Mouse (Mus musculus) embryonic facial prominence, embryonic 15.5 days (tissue): ENCODE measurements around the gene 6030468B19Rik. TPM values are rescaled to one million over a fixed set of nuclear protein-coding genes. Genes with fewer than 3 reads are reported as not detected.
"Not testable (repeated sequence)": the region's sequence is repeated elsewhere in the genome, so short reads cannot be mapped to it uniquely, and the experiment has no call there.

Experiments
- ATAC-seq: fragments of 200-750 bp; cut with Nextera tagmentation; 2 replicates; pipeline ENCODE4 v1.8.0; 2017; ENCODE audit warnings: low read depth, moderate TSS enrichment; ENCODE audit not compliant: insufficient number of reproducible peaks, low FRiP score, low TSS enrichment
- H3K27ac ChIP-seq: fragments of 300-500 bp; sonication (generic); replicated peaks from 2 replicates; pipeline ENCODE4 v1.5.1; 2015; ENCODE audit warnings: mild to moderate bottlenecking, inconsistent platforms
- H3K27me3 ChIP-seq: fragments of 300-500 bp; sonication (generic); 2 replicates; pipeline ENCODE4 v1.6.1; 2015; ENCODE audit warnings: inconsistent platforms
- H3K36me3 ChIP-seq: fragments of 300-500 bp; sonication (generic); 2 replicates; pipeline ENCODE4 v1.6.1; 2015; ENCODE audit warnings: mild to moderate bottlenecking, inconsistent platforms
- H3K4me1 ChIP-seq: fragments of 300-500 bp; sonication (generic); 2 replicates; pipeline ENCODE4 v1.6.1; 2015; ENCODE audit warnings: inconsistent platforms
- H3K4me2 ChIP-seq: fragments of 300-500 bp; sonication (generic); replicated peaks from 2 replicates; pipeline ENCODE4 v1.6.1; 2015; ENCODE audit warnings: mild to moderate bottlenecking, inconsistent platforms
- H3K4me3 ChIP-seq: fragments of 300-500 bp; sonication (generic); replicated peaks from 2 replicates; pipeline ENCODE4 v1.5.1; 2015; ENCODE audit warnings: mild to moderate bottlenecking, inconsistent platforms
- H3K9ac ChIP-seq: fragments of 300-500 bp; sonication (generic); 2 replicates; pipeline ENCODE4 v1.6.1; 2015; ENCODE audit warnings: inconsistent platforms
- H3K9me3 ChIP-seq: fragments of 300-500 bp; sonication (generic); replicated peaks from 2 replicates; pipeline ENCODE4 v1.6.1; 2016; ENCODE audit warnings: inconsistent platforms
- WGBS: fragments of 180-500 bp; shearing (Covaris S2); methylation state at CpG from one replicate; pipeline ENCODE4 v1.1.7; 2015; 5-methylcytosine and 5-hydroxymethylcytosine counted together
- polyA plus RNA-seq: library from polyadenylated mRNA; unstranded; fragments of >200 nt; fragmentation: Nextera tagmentation; extraction: Ambion mirVana; gene quantifications from 2 replicates; pipeline ENCODE4 v1.2.1, GENCODE M21; 2015

Gene 6030468B19Rik
- polyA plus RNA-seq, 1 experiment from 2014 or later: 0.25 TPM

GRCm38 (mm10) chr11:117806781-117807180 is 9.3 kb downstream of the 6030468B19Rik start:
- no peak for ATAC-seq
- Histone ChIP-seq H3K4me1 (peaks cover 21% of the 10 kb centered on the region), H3K9me3 (no peaks in the 10 kb centered on the region), H3K9ac (no peak overlapping the region), H3K36me3 (no peaks in the 10 kb centered on the region), H3K27ac (no peak overlapping the region), H3K4me2 (no peak overlapping the region), H3K4me3 (no peak overlapping the region), H3K27me3 (no peaks in the 10 kb centered on the region)
- WGBS: 93% methylated on average over 6 of the region's 6 CpGs

GRCm38 (mm10) chr11:117809407-117810311 is 12.2 kb downstream of the 6030468B19Rik start, which contains the start of the genes Gm20708 and Syngr2:
Gene Gm20708, plus strand, starts transcription at chr11:117809668.
Gene Syngr2, plus strand, starts transcription at chr11:117809668.
- Histone ChIP-seq H3K27ac (peak within 1 kb of the TSS; percentile 80), H3K4me1 (peaks cover 21% of the 10 kb centered on the region), H3K9me3 (no peaks in the 10 kb centered on the region), H3K36me3 (peaks cover 27% of the 10 kb centered on the region), H3K9ac (peak within 1 kb of the TSS; percentile 41), H3K4me2 (peak within 1 kb of the TSS; percentile 98), H3K4me3 (peak within 1 kb of the TSS; percentile 71), H3K27me3 (no peaks in the 10 kb centered on the region)
- ATAC-seq: peak; percentile 76
- under 1% methylated on average over 73 of the region's 75 CpGs for WGBS

- peak overlapping the region; percentile 71 for H3K4me3 ChIP-seq
- WGBS: under 1% methylated on average over 21 of the region's 21 CpGs
- H3K27ac ChIP-seq: peak overlapping the region; percentile 80
- no peaks in the 10 kb centered on the region for H3K9me3 ChIP-seq
- H3K27me3 ChIP-seq: no peaks in the 10 kb centered on the region
- H3K36me3 ChIP-seq: peaks cover 35% of the 10 kb centered on the region
- peak overlapping the region; percentile 41 for H3K9ac ChIP-seq
- H3K4me2 ChIP-seq: peak overlapping the region; percentile 98
- H3K4me1 ChIP-seq: peaks cover 21% of the 10 kb centered on the region
- peak; percentile 79 for ATAC-seq
These were observed 13.1 kb downstream of the 6030468B19Rik start for GRCm38 (mm10) chr11:117810401-117811046.

- peaks cover 21% of the 10 kb centered on the region for H3K4me1 ChIP-seq
- ATAC-seq: no peak
- no peaks in the 10 kb centered on the region for H3K9me3 ChIP-seq
- H3K4me3 ChIP-seq: no peak overlapping the region
- H3K36me3 ChIP-seq: peaks cover 62% of the 10 kb centered on the region
- WGBS: 77% methylated on average over 5 of the region's 5 CpGs
- H3K27ac ChIP-seq: no peak overlapping the region
- no peak overlapping the region for H3K4me2 ChIP-seq
- no peaks in the 10 kb centered on the region for H3K27me3 ChIP-seq
- H3K9ac ChIP-seq: no peak overlapping the region
These were observed 16.4 kb downstream of the 6030468B19Rik start for GRCm38 (mm10) chr11:117813867-117814266.

GRCm38 (mm10) chr11:117814704-117815366 is 17.4 kb downstream of the 6030468B19Rik start:
- Histone ChIP-seq H3K27ac (no peak overlapping the region), H3K4me2 (no peak overlapping the region), H3K36me3 (peaks cover 66% of the 10 kb centered on the region), H3K9ac (no peak overlapping the region), H3K27me3 (no peaks in the 10 kb centered on the region), H3K9me3 (no peaks in the 10 kb centered on the region), H3K4me3 (no peak overlapping the region), H3K4me1 (peaks cover 23% of the 10 kb centered on the region)
- ATAC-seq: no peak
- WGBS: 90% methylated on average over 6 of the region's 6 CpGs

GRCm38 (mm10) chr11:117815850-117816249 is 18.4 kb downstream of the 6030468B19Rik start:
- not testable (repeated sequence) for H3K9me3 ChIP-seq, H3K27ac ChIP-seq, H3K4me2 ChIP-seq, H3K9ac ChIP-seq, ATAC-seq, H3K27me3 ChIP-seq, H3K4me3 ChIP-seq
- 76% methylated on average over 9 of the region's 9 CpGs for WGBS
- Histone ChIP-seq H3K36me3 (peaks cover 72% of the 10 kb centered on the region), H3K4me1 (peaks cover 14% of the 10 kb centered on the region)

GRCm38 (mm10) chr11:117816389-117816996 is 19.0 kb downstream of the 6030468B19Rik start:
- ATAC-seq: no peak
- Histone ChIP-seq H3K9ac (no peak overlapping the region), H3K4me3 (no peak overlapping the region), H3K36me3 (peaks cover 78% of the 10 kb centered on the region), H3K4me1 (peaks cover 8% of the 10 kb centered on the region), H3K9me3 (no peaks in the 10 kb centered on the region), H3K4me2 (no peak overlapping the region), H3K27me3 (no peaks in the 10 kb centered on the region), H3K27ac (no peak overlapping the region)
- 82% methylated on average over 13 of the region's 13 CpGs for WGBS

GRCm38 (mm10) chr11:117819095-117819494 is 21.6 kb downstream of the 6030468B19Rik start:
- peaks cover 30% of the 10 kb centered on the region for H3K4me1 ChIP-seq
- peaks cover 66% of the 10 kb centered on the region for H3K36me3 ChIP-seq
- H3K9ac ChIP-seq: no peak overlapping the region
- no peak overlapping the region for H3K27ac ChIP-seq
- H3K9me3 ChIP-seq: no peaks in the 10 kb centered on the region
- no peak overlapping the region for H3K4me2 ChIP-seq
- ATAC-seq: no peak
- no peak overlapping the region for H3K4me3 ChIP-seq
- WGBS: 76% methylated on average over 8 of the region's 8 CpGs
- no peaks in the 10 kb centered on the region for H3K27me3 ChIP-seq

- WGBS: 93% methylated on average over 7 of the region's 7 CpGs
- ATAC-seq: no peak
These were observed 22.7 kb downstream of the 6030468B19Rik start for GRCm38 (mm10) chr11:117820173-117820572.

GRCm38 (mm10) chr11:117821868-117822267 is 24.4 kb downstream of the 6030468B19Rik start:
- H3K9me3 ChIP-seq: no peaks in the 10 kb centered on the region
- no peak overlapping the region for H3K27ac ChIP-seq
- peaks cover 54% of the 10 kb centered on the region for H3K4me1 ChIP-seq
- WGBS: 87% methylated on average over 9 of the region's 9 CpGs
- no peak for ATAC-seq
- peaks cover 45% of the 10 kb centered on the region for H3K36me3 ChIP-seq
- H3K4me2 ChIP-seq: no peak overlapping the region
- no peak overlapping the region for H3K9ac ChIP-seq
- no peak overlapping the region for H3K4me3 ChIP-seq
- H3K27me3 ChIP-seq: no peaks in the 10 kb centered on the region

More at GRCm38 (mm10) chr11:117820173-117820572, 22.7 kb downstream of the 6030468B19Rik start:
- peaks cover 40% of the 10 kb centered on the region for H3K4me1 ChIP-seq
- H3K4me2 ChIP-seq: no peak overlapping the region
- H3K36me3 ChIP-seq: peaks cover 56% of the 10 kb centered on the region
- no peak overlapping the region for H3K4me3 ChIP-seq
- H3K9ac ChIP-seq: no peak overlapping the region
- no peaks in the 10 kb centered on the region for H3K9me3 ChIP-seq
- H3K27ac ChIP-seq: no peak overlapping the region
- no peaks in the 10 kb centered on the region for H3K27me3 ChIP-seq
